Mouse (Mus musculus) stomach, embryonic 16.5 days (tissue): ENCODE results near the gene Coil. TPM values are rescaled to one million over a fixed set of nuclear protein-coding genes. Genes with fewer than 3 reads are reported as not detected.
"Not testable (repeated sequence)": the region's sequence is repeated elsewhere in the genome, so short reads cannot be mapped to it uniquely, and the experiment has no call there.

Experiments
- ATAC-seq: fragments of 200-750 bp; cut with Nextera tagmentation; 2 replicates; pipeline ENCODE4 v1.8.0; 2017; ENCODE audit warnings: moderate number of reproducible peaks, moderate TSS enrichment; ENCODE audit not compliant: insufficient read depth, low FRiP score
- H3K27ac ChIP-seq: fragments of 300-500 bp; sonication (generic); 2 replicates; pipeline ENCODE4 v1.5.1; 2014; ENCODE audit warnings: low read length
- H3K27me3 ChIP-seq: fragments of 300-500 bp; sonication (generic); 2 replicates; pipeline ENCODE4 v1.6.1; 2014; ENCODE audit warnings: low read length, control low read depth, mixed read lengths; ENCODE audit not compliant: control insufficient read depth, insufficient read depth
- H3K36me3 ChIP-seq: fragments of 300-500 bp; sonication (generic); 2 replicates; pipeline ENCODE4 v1.6.1; 2014; ENCODE audit warnings: low read length; ENCODE audit not compliant: control insufficient read depth, insufficient read depth
- H3K4me1 ChIP-seq: fragments of 300-500 bp; sonication (generic); 2 replicates; pipeline ENCODE4 v1.6.1; 2014; ENCODE audit warnings: low read length, control low read depth, mixed read lengths; ENCODE audit not compliant: control insufficient read depth, insufficient read depth
- H3K4me2 ChIP-seq: fragments of 300-500 bp; sonication (generic); 2 replicates; pipeline ENCODE4 v1.6.1; 2014; ENCODE audit warnings: low read depth, low read length, mixed read lengths
- H3K4me3 ChIP-seq: fragments of 300-500 bp; sonication (generic); replicated peaks from 2 replicates; pipeline ENCODE4 v1.5.1; 2014; ENCODE audit warnings: mild to moderate bottlenecking, low read length
- H3K9ac ChIP-seq: fragments of 300-500 bp; sonication (generic); 2 replicates; pipeline ENCODE4 v1.6.1; 2014; ENCODE audit warnings: low read length
- H3K9me3 ChIP-seq: fragments of 300-500 bp; sonication (generic); replicated peaks from 2 replicates; pipeline ENCODE4 v1.6.1; 2016; ENCODE audit warnings: low read length, control low read depth; ENCODE audit not compliant: control insufficient read depth
- WGBS: fragments of 180-500 bp; shearing (Covaris S2); extraction: QIAGEN DNeasy Blood & Tissue Kit; methylation state at CpG from one replicate; pipeline ENCODE4 v1.1.7; 2014; 5-methylcytosine and 5-hydroxymethylcytosine counted together
- polyA plus RNA-seq: library from polyadenylated mRNA; unstranded; fragments of >200 nt; fragmentation: Nextera tagmentation; extraction: Ambion mirVana; gene quantifications from 2 replicates; pipeline ENCODE4 v1.2.1, GENCODE M21; 2015

Gene Coil
- polyA plus RNA-seq, 1 experiment from 2014 or later, result 10.7 TPM

DNA sequence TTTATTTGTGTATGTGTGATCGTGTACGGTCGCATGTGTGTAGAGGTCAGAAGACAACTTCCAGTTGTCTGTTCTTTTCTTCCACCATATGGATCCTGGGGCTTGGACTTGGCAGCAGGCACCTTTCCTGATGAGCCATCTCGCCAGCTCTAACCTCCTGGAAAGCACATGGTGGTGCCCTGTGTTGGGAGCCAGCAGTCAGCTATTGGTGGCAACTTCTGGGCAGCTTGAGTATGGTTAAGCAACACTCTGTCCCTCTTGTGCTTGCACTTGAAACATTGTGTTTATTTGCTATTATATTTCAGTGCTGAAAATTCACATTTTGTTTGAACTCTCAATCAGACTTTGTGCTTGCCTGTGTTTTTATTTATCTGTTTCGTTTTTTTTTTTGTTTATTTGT, 18.9 kb downstream of the Coil start:
- Histone ChIP-seq H3K27me3 (no peaks in the 10 kb centered on the region), H3K4me2 (no peak overlapping the region), H3K27ac (no peak overlapping the region), H3K9me3 (no peaks in the 10 kb centered on the region), H3K4me3 (no peak overlapping the region), H3K4me1 (no peaks in the 10 kb centered on the region), H3K36me3 (no peaks in the 10 kb centered on the region), H3K9ac (no peak overlapping the region)
- WGBS, result 74% methylated on average over 5 of the region's 5 CpGs
- ATAC-seq, result no peak

DNA sequence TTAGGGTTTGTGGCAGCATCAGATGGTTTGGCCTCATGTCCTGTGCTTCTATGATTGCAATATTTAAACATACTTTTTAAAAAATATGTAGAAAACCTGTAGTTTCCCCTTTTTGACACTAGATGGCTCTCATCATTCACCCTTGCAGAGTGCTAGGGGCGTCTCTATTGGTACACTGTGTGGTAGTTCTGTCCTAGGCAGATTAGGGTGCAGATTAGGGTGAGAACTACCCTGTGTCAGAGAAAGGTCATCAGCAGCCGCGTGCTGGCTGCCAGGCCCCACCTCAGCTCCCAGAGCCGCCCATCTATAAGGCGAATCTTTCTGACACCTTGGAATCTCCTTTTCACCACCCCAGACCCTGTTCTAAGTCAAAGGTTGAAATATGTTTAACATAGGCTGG, 19.5 kb downstream of the Coil start:
- H3K9ac ChIP-seq, result no peak overlapping the region
- 69% methylated on average over 5 of the region's 5 CpGs for WGBS
- no peak overlapping the region for H3K27ac ChIP-seq
- no peaks in the 10 kb centered on the region for H3K9me3 ChIP-seq
- no peak overlapping the region for H3K4me2 ChIP-seq
- no peaks in the 10 kb centered on the region for H3K27me3 ChIP-seq
- no peaks in the 10 kb centered on the region for H3K36me3 ChIP-seq
- H3K4me3 ChIP-seq, result no peak overlapping the region
- no peaks in the 10 kb centered on the region for H3K4me1 ChIP-seq
- no peak for ATAC-seq

DNA sequence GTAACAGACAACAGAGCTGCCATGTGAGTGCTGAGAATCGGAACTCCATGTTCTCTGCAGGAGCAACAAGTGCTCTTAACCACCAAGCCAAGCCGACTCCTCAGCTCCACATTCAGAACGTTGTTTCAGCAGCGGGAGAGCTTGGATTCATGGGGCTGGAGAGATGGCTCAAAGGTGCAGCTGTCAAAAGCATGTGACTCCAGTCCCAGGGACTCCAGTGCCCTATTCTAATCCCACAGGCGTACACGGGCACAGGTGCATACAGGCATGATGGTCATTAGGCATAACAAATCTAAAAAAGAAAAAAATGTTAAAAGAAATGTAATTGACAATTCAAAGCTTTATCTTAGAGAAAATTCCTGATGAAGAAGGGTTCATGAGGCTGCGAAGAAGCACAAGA, 23.1 kb downstream of the Coil start:
- ATAC-seq, result no peak
- no peak overlapping the region for H3K9ac ChIP-seq
- H3K27ac ChIP-seq, result no peak overlapping the region
- 51% methylated on average over 7 of the region's 7 CpGs for WGBS
- no peak overlapping the region for H3K4me2 ChIP-seq
- H3K36me3 ChIP-seq, result no peaks in the 10 kb centered on the region
- H3K4me3 ChIP-seq, result no peak overlapping the region
- H3K27me3 ChIP-seq, result no peaks in the 10 kb centered on the region
- H3K9me3 ChIP-seq, result no peaks in the 10 kb centered on the region
- no peaks in the 10 kb centered on the region; the same call in 1 of the 2 replicates for H3K4me1 ChIP-seq

- WGBS, result 21% methylated on average over 5 of the region's 5 CpGs
- ATAC-seq, result no peak; the same call in 1 of the 2 replicates
- no peak overlapping the region for H3K4me2 ChIP-seq
- H3K36me3 ChIP-seq, result no peaks in the 10 kb centered on the region
- H3K9me3 ChIP-seq, result no peaks in the 10 kb centered on the region
- H3K4me3 ChIP-seq, result no peak overlapping the region
- H3K27ac ChIP-seq, result no peak overlapping the region
- no peaks in the 10 kb centered on the region for H3K27me3 ChIP-seq
- no peak overlapping the region for H3K9ac ChIP-seq
- no peaks in the 10 kb centered on the region; the same call in 1 of the 2 replicates for H3K4me1 ChIP-seq
Measured at GRCm38 (mm10) chr11:88993625-88994024, 23.6 kb downstream of the Coil start.

GRCm38 (mm10) chr11:88994492-88994891, 24.4 kb downstream of the Coil start:
- WGBS, result 84% methylated on average over 7 of the region's 7 CpGs
- Histone ChIP-seq H3K4me1 (no peaks in the 10 kb centered on the region; the same call in 1 of the 2 replicates), H3K4me3 (no peak overlapping the region), H3K27me3 (no peaks in the 10 kb centered on the region), H3K9me3 (no peaks in the 10 kb centered on the region), H3K4me2 (no peak overlapping the region), H3K36me3 (no peaks in the 10 kb centered on the region), H3K27ac (no peak overlapping the region), H3K9ac (no peak overlapping the region)
- no peak for ATAC-seq

GRCm38 (mm10) chr11:88995616-88996015, 25.6 kb downstream of the Coil start:
- Histone ChIP-seq H3K9ac (no peak overlapping the region), H3K36me3 (no peaks in the 10 kb centered on the region), H3K4me3 (no peak overlapping the region), H3K9me3 (no peaks in the 10 kb centered on the region), H3K4me1 (peaks cover 4% of the 10 kb centered on the region; the same call in 1 of the 2 replicates), H3K27ac (no peak overlapping the region), H3K4me2 (no peak overlapping the region), H3K27me3 (no peaks in the 10 kb centered on the region)
- 82% methylated on average over 2 of the region's 2 CpGs for WGBS
- no peak for ATAC-seq

GRCm38 (mm10) chr11:88996427-88996826, 26.4 kb downstream of the Coil start:
- H3K36me3 ChIP-seq, result no peaks in the 10 kb centered on the region
- no peak overlapping the region for H3K4me3 ChIP-seq
- no peaks in the 10 kb centered on the region for H3K27me3 ChIP-seq
- H3K4me1 ChIP-seq, result peaks cover 7% of the 10 kb centered on the region
- H3K9ac ChIP-seq, result no peak overlapping the region
- H3K27ac ChIP-seq, result peak overlapping the region; percentile 39
- 0 out of 2 replicates have a peak overlapping the region, but pooled peaks have one; percentile 7 for H3K4me2 ChIP-seq
- WGBS, result 45% methylated on average over 7 of the region's 7 CpGs
- no peak for ATAC-seq
- no peaks in the 10 kb centered on the region for H3K9me3 ChIP-seq

DNA sequence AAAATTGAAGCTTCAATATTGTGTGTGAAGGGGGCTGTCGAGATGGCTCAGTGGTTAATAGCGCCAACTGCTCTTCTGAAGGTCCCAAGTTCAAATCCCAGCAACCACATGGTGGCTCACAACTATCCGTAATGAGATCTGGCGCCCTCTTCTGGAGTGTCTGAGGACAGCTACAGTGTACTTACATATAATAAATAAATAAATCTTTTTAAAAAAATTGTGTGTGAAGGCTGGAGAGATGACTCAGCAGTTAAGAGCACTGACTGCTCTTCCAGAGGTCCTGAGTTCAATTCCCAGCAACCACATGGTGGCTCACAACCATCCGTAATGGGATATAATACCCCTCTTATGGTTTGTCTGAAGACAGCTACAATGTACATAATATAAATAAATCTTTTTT, 27.3 kb downstream of the Coil start:
- H3K9me3 ChIP-seq, ATAC-seq, H3K27me3 ChIP-seq, H3K9ac ChIP-seq, H3K27ac ChIP-seq, H3K4me2 ChIP-seq, H3K36me3 ChIP-seq, H3K4me3 ChIP-seq: not testable (repeated sequence)
- H3K4me1 ChIP-seq, result peaks cover 11% of the 10 kb centered on the region
- WGBS, result 79% methylated on average over 5 of the region's 5 CpGs

- H3K36me3 ChIP-seq, result no peaks in the 10 kb centered on the region
- no peak for ATAC-seq
- 31% methylated on average over 3 of the region's 3 CpGs for WGBS
- H3K9ac ChIP-seq, result no peak overlapping the region
- H3K9me3 ChIP-seq, result no peaks in the 10 kb centered on the region
- H3K4me3 ChIP-seq, result no peak overlapping the region
- peak overlapping the region; percentile 70 for H3K4me2 ChIP-seq
- no peaks in the 10 kb centered on the region for H3K27me3 ChIP-seq
- H3K27ac ChIP-seq, result no peak overlapping the region
- H3K4me1 ChIP-seq, result peaks cover 20% of the 10 kb centered on the region
Measured at GRCm38 (mm10) chr11:88998406-88998805, 28.4 kb downstream of the Coil start.
